Mouse (Mus musculus) ovary, adult 18-20 months (tissue): ENCODE data around the gene Serpina3k.
"Not testable (repeated sequence)": the region's sequence is repeated elsewhere in the genome, so short reads cannot be mapped to it uniquely, and the experiment has no call there.

Experiments used
- DNase-seq: peaks from one replicate; pipeline ENCODE4 v3.0.0; 2022; ENCODE audit warnings: low spot score, mixed read lengths

Gene Serpina3k

GRCm38 (mm10) chr12:104388477-104388876, 50.2 kb downstream of the Serpina3k start:
- no peak for DNase-seq

- not testable (repeated sequence) for DNase-seq
Observed at GRCm38 (mm10) chr12:104391057-104391456, 52.8 kb downstream of the Serpina3k start.
